Mouse (Mus musculus) C2C12 (cell line): ENCODE results near the gene Zfp414.
"Not testable (repeated sequence)": the region's sequence is repeated elsewhere in the genome, so short reads cannot be mapped to it uniquely, and the experiment has no call there.

Source experiments
- CEBPB ChIP-seq: IDR thresholded peaks from one replicate; pipeline ENCODE4 v1.6.1; 2011; ENCODE audit warnings: low read depth, mild to moderate bottlenecking, control low read depth, moderate library complexity
- CTCF ChIP-seq: IDR thresholded peaks from one replicate; pipeline ENCODE4 v1.5.1; 2011; ENCODE audit not compliant: control insufficient read depth, insufficient read depth, insufficient read length
- FOSL1 ChIP-seq: IDR thresholded peaks from one replicate; pipeline ENCODE4 v1.8.0; 2011; ENCODE audit warnings: mild to moderate bottlenecking, low read length; ENCODE audit not compliant: poor library complexity, insufficient read depth, severe bottlenecking
- MAX ChIP-seq: IDR thresholded peaks from one replicate; pipeline ENCODE4 v1.6.1; 2011; ENCODE audit warnings: mild to moderate bottlenecking, control low read depth
- MYOD1 ChIP-seq: IDR thresholded peaks from one replicate; pipeline ENCODE4 v1.6.1; 2011; ENCODE audit warnings: low read depth; ENCODE audit not compliant: control insufficient read depth, insufficient read length
- USF1 ChIP-seq: IDR thresholded peaks from one replicate; pipeline ENCODE4 v1.6.1; 2011; ENCODE audit warnings: low read depth, mild to moderate bottlenecking, control low read depth, moderate library complexity

DNA sequence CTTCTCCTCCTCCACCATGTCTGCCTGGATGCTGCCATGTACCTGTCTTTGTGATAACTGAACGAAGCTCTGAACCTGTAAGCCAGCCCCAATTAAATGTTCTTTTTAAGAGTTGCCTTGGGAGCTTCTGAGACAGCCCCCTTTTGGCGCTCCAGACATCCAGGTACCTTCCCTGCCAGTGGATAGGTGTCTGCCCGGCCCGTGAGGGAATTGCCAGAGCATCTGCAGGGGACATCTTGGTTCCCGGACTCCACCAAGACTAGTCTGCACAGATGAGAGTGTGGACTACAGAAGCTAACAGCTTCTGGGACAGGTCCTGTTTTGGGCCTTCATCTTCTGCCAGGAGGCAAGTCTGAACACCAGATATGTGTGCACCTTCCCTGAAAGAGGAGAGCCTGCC lies 15.2 kb upstream of the Zfp414 start:
- TF ChIP-seq CTCF, USF1, MAX, CEBPB, FOSL1, MYOD1: not testable (repeated sequence)
